ENCODE assay signal across 9 mouse cellular contexts in the genomic region with DNA sequence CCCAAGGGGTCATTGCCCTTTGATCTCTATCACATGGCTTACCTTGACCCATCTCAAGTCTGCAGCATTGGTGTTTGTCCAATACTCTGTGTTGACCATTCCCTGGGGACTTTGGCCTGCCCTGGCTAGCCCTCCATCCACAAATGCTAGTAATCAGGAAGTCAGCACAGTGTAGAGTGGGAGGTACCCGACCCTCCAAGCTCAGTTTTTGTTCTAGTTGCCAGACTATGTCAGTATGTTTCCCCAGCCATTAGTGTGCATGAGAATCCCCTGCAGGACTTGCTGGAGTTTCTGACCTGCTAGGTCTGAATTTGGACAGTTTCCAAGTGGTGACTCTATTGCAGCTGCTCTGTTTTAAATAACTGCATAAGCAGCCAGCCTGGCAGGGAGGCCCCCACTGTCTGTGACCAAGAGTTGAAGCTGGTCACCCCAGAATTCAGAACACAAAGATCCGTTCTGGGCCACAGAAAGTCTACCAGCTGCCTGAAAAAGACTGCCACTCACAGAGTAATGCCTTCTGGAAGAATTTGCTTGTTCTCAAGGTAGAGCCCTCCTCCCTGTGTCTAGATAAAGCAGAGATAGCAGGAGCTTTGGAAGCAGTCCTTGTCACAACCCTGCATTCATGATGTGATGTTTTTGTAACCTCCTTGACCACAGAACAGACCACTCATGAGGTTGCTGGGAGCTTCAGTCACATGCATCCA.
A peak's percentile ranks its signal among the peaks of the same experiment; 100 is the strongest.
DNase-seq lines count a peak whose midpoint lies in the region; ATAC-seq lines count a peak whose summit lies in the region.
"Had no signal": no experiment of that assay in that cellular context is flagged by ENCODE, and none has a peak within 500 bp of the region (broad histone marks: within the 10 kb centered on the region; RNA-seq: fewer than 3 reads in every experiment).

No protein-coding gene starts in this region.

- H3K27me3 ChIP-seq in embryonic facial prominence, embryonic 12.5 days, result no peaks in the 10 kb centered on the region
- no peaks in the 10 kb centered on the region for H3K27me3 ChIP-seq in intestine, embryonic 16.5 days (replicated peaks; ENCODE audit: control insufficient read depth, insufficient read depth, low read length)
- H3K27me3 ChIP-seq in liver, embryonic 16.5 days (ENCODE audit: control insufficient read depth, insufficient read depth, low read depth, low read length), result no peaks in the 10 kb centered on the region

- H3K4me2 ChIP-seq in embryonic facial prominence, embryonic 12.5 days (replicated peaks), result no peak overlapping the region
- H3K4me2 ChIP-seq in intestine, embryonic 16.5 days (ENCODE audit: low read depth, low read length), result no peak overlapping the region
- H3K4me2 ChIP-seq in liver, embryonic 16.5 days (ENCODE audit: low read depth, low read length), result no peak overlapping the region

- no peaks in the 10 kb centered on the region for H3K36me3 ChIP-seq in embryonic facial prominence, embryonic 12.5 days
- H3K36me3 ChIP-seq in intestine, embryonic 16.5 days (ENCODE audit: control insufficient read depth, insufficient read depth, low read length), result no peaks in the 10 kb centered on the region
- no peaks in the 10 kb centered on the region for H3K36me3 ChIP-seq in liver, embryonic 16.5 days (ENCODE audit: control insufficient read depth, insufficient read depth)

- H3K27ac ChIP-seq in embryonic facial prominence, embryonic 12.5 days, result peak overlapping the region; percentile 37; the same call in 1 of the 2 replicates
- peak overlapping the region; percentile 5 for H3K27ac ChIP-seq in intestine, embryonic 16.5 days (ENCODE audit: low read length)
- peak overlapping the region; percentile 86 for H3K27ac ChIP-seq in liver, embryonic 16.5 days (ENCODE audit: low read length)

- H3K9ac ChIP-seq in embryonic facial prominence, embryonic 12.5 days, result no peak overlapping the region
- no peak overlapping the region for H3K9ac ChIP-seq in intestine, embryonic 16.5 days (ENCODE audit: low read depth, low read length)
- H3K9ac ChIP-seq in liver, embryonic 16.5 days (ENCODE audit: low read depth, low read length), result no peak overlapping the region

- peak; percentile 81; the same call in 1 of the 2 replicates for ATAC-seq in embryonic facial prominence, embryonic 12.5 days (ENCODE audit: insufficient number of reproducible peaks, insufficient read depth, low FRiP score, low TSS enrichment)
- ATAC-seq in intestine, embryonic 16.5 days, result peak; percentile 64
- peak; percentile 84 for ATAC-seq in liver, embryonic 16.5 days (ENCODE audit: low read depth)

- H3K9me3 ChIP-seq in embryonic facial prominence, embryonic 12.5 days, result no peaks in the 10 kb centered on the region
- H3K9me3 ChIP-seq in intestine, embryonic 16.5 days (ENCODE audit: control insufficient read depth, low read length), result no peaks in the 10 kb centered on the region
- no peaks in the 10 kb centered on the region for H3K9me3 ChIP-seq in liver, embryonic 16.5 days (replicated peaks; ENCODE audit: control insufficient read depth, low read length)

- DNase-seq in layer of hippocampus, postnatal 10 days (ENCODE audit: low spot score in 2 of 2), result peak; percentile 9 to 23
- DNase-seq in layer of hippocampus, postnatal 25 days (ENCODE audit: extremely low spot score in 1 of 2, low spot score in 1 of 2), result no peak
- no peak for DNase-seq in spleen, postnatal 4 days (ENCODE audit: low spot score in 2 of 2)
- no peak for DNase-seq in testis, postnatal 10 days (ENCODE audit: low spot score)
- DNase-seq in thymus, adult 18-20 months, result no peak
- DNase-seq: layer of hippocampus, postnatal 36 days had no signal

- H3K4me3 ChIP-seq in embryonic facial prominence, embryonic 12.5 days, result no peak overlapping the region
- no peak overlapping the region for H3K4me3 ChIP-seq in intestine, embryonic 16.5 days (ENCODE audit: low read length)
- H3K4me3 ChIP-seq in liver, embryonic 16.5 days (ENCODE audit: low read depth, low read length), result no peak overlapping the region

- WGBS in embryonic facial prominence, embryonic 12.5 days, result 24% methylated on average over 2 of the region's 2 CpGs
- 23% methylated on average over 2 of the region's 2 CpGs for whole genome bisulfite sequencing in intestine, embryonic 16.5 days
- 28% methylated on average over 2 of the region's 2 CpGs for WGBS in liver, embryonic 16.5 days (ENCODE audit: insufficient replicate concordance)

- H3K4me1 ChIP-seq in embryonic facial prominence, embryonic 12.5 days, result peaks cover 20% of the 10 kb centered on the region
- H3K4me1 ChIP-seq in intestine, embryonic 16.5 days (ENCODE audit: control insufficient read depth, insufficient read depth, low read length), result peaks cover 24% of the 10 kb centered on the region
- no peaks in the 10 kb centered on the region; the same call in 1 of the 2 replicates for H3K4me1 ChIP-seq in liver, embryonic 16.5 days (ENCODE audit: control insufficient read depth, low read depth, low read length)

Comparison
In these comparisons a context has a peak if more than half of its experiments do, and no peak if none do; other contexts are left out.
1. DNase-seq: peak in layer of hippocampus, postnatal 10 days (2 of 2); none in layer of hippocampus, postnatal 25 days (0 of 2), spleen, postnatal 4 days (0 of 2), testis, postnatal 10 days (single experiment) and thymus, adult 18-20 months (0 of 2).
2. H3K27ac ChIP-seq: peak in every context shown above with its lines; median percentile 86 in liver, embryonic 16.5 days; 37 in embryonic facial prominence, embryonic 12.5 days; 5 in intestine, embryonic 16.5 days.
3. Peak in every context shown above with its lines, with median percentiles within 50 percentile points of each other: ATAC-seq.